Mouse (Mus musculus): ENCODE data around the gene Noxo1. TPM values are rescaled to one million over a fixed set of nuclear protein-coding genes. Genes with fewer than 3 reads are reported as not detected.

The Noxo1 gene
- polyA plus RNA-seq, 1 experiment: 10.8 TPM

- no peaks in the 10 kb centered on the region for H3K27me3 ChIP-seq (ENCODE audit: control insufficient read depth, insufficient read depth, low read length)
- peaks cover 16% of the 10 kb centered on the region for H3K4me1 ChIP-seq (replicated peaks; ENCODE audit: control insufficient read depth, insufficient read depth, low read length)
- no peak for TF ChIP-seq CTCF (IDR thresholded peaks at IDR 0.05; ENCODE audit: borderline replicate concordance, control insufficient read depth, extremely low read depth, insufficient read depth, low read length, poor library complexity)
- TF ChIP-seq POLR2A (IDR thresholded peaks at IDR 0.05; ENCODE audit: control insufficient read depth, extremely low read depth, insufficient read depth, low read length, poor library complexity): no peak
- H3K27ac ChIP-seq (ENCODE audit: control insufficient read depth, insufficient read depth, low read length): no peak overlapping the region
- WGBS: 80% methylated on average over 13 of the region's 13 CpGs
- no peak overlapping the region for H3K4me3 ChIP-seq (ENCODE audit: control insufficient read depth, insufficient read depth, low read length)
- DNase-seq: no peak
- peaks cover 14% of the 10 kb centered on the region for H3K36me3 ChIP-seq (ENCODE audit: control insufficient read depth, insufficient read depth, low read length)
Measured at GRCm38 (mm10) chr17:24722220-24722924, 26.3 kb downstream of the Noxo1 start.

GRCm38 (mm10) chr17:24723122-24723880, 27.3 kb downstream of the Noxo1 start:
- Histone ChIP-seq H3K27me3 (ENCODE audit: control insufficient read depth, insufficient read depth, low read length) (no peaks in the 10 kb centered on the region), H3K27ac (ENCODE audit: control insufficient read depth, insufficient read depth, low read length) (no peak overlapping the region), H3K4me3 (ENCODE audit: control insufficient read depth, insufficient read depth, low read length) (peak overlapping the region; percentile 73), H3K4me1 (replicated peaks; ENCODE audit: control insufficient read depth, insufficient read depth, low read length) (peaks cover 16% of the 10 kb centered on the region), H3K36me3 (ENCODE audit: control insufficient read depth, insufficient read depth, low read length) (peaks cover 14% of the 10 kb centered on the region)
- TF ChIP-seq POLR2A (IDR thresholded peaks at IDR 0.05; ENCODE audit: control insufficient read depth, extremely low read depth, insufficient read depth, low read length, poor library complexity) (no peak), CTCF (IDR thresholded peaks at IDR 0.05; ENCODE audit: borderline replicate concordance, control insufficient read depth, extremely low read depth, insufficient read depth, low read length, poor library complexity) (no peak)
- no peak for DNase-seq
- WGBS: 3% methylated on average over 12 of the region's 12 CpGs

DNA sequence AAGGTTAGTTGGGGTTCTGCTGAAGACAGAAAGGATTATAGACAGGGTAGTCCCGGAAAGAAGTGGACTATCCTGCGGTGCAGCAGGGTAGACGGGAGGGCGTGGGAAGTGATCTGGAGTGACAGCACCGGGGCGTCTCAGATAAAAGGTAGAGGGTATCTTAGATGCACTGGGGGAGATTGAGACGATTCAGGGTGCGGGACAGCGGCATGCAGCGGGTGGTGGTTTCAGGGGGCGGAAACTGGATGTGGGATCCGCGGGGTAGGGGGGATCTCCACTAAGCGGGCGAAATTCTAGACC, 27.8 kb downstream of the Noxo1 start:
- Histone ChIP-seq H3K4me1 (replicated peaks; ENCODE audit: control insufficient read depth, insufficient read depth, low read length) (peaks cover 16% of the 10 kb centered on the region), H3K4me3 (ENCODE audit: control insufficient read depth, insufficient read depth, low read length) (peak overlapping the region; percentile 73), H3K27me3 (ENCODE audit: control insufficient read depth, insufficient read depth, low read length) (no peaks in the 10 kb centered on the region), H3K36me3 (ENCODE audit: control insufficient read depth, insufficient read depth, low read length) (peaks cover 14% of the 10 kb centered on the region), H3K27ac (ENCODE audit: control insufficient read depth, insufficient read depth, low read length) (no peak overlapping the region)
- WGBS: under 1% methylated on average over 15 of the region's 15 CpGs
- no peak for DNase-seq
- TF ChIP-seq POLR2A (IDR thresholded peaks at IDR 0.05; ENCODE audit: control insufficient read depth, extremely low read depth, insufficient read depth, low read length, poor library complexity) (no peak), CTCF (IDR thresholded peaks at IDR 0.05; ENCODE audit: borderline replicate concordance, control insufficient read depth, extremely low read depth, insufficient read depth, low read length, poor library complexity) (no peak)

GRCm38 (mm10) chr17:24724184-24724583, 28.1 kb downstream of the Noxo1 start, which contains the start of gene Ndufb10:
TSS of gene Ndufb10 (minus strand) at chr17:24724478.
- DNase-seq: peak; percentile 95
- TF ChIP-seq CTCF (IDR thresholded peaks at IDR 0.05; ENCODE audit: borderline replicate concordance, control insufficient read depth, extremely low read depth, insufficient read depth, low read length, poor library complexity) (peak; percentile 97), POLR2A (IDR thresholded peaks at IDR 0.05; ENCODE audit: control insufficient read depth, extremely low read depth, insufficient read depth, low read length, poor library complexity) (peak; percentile 81)
- Histone ChIP-seq H3K4me1 (replicated peaks; ENCODE audit: control insufficient read depth, insufficient read depth, low read length) (peaks cover 15% of the 10 kb centered on the region), H3K4me3 (ENCODE audit: control insufficient read depth, insufficient read depth, low read length) (peak within 1 kb of the TSS; percentile 73), H3K27me3 (ENCODE audit: control insufficient read depth, insufficient read depth, low read length) (no peaks in the 10 kb centered on the region), H3K27ac (ENCODE audit: control insufficient read depth, insufficient read depth, low read length) (no peak within 1 kb of the TSS), H3K36me3 (ENCODE audit: control insufficient read depth, insufficient read depth, low read length) (peaks cover 14% of the 10 kb centered on the region)
- whole genome bisulfite sequencing: under 1% methylated on average over 30 of the region's 30 CpGs

- DNase-seq: no peak
- TF ChIP-seq POLR2A (IDR thresholded peaks at IDR 0.05; ENCODE audit: control insufficient read depth, extremely low read depth, insufficient read depth, low read length, poor library complexity) (no peak), CTCF (IDR thresholded peaks at IDR 0.05; ENCODE audit: borderline replicate concordance, control insufficient read depth, extremely low read depth, insufficient read depth, low read length, poor library complexity) (no peak)
- Histone ChIP-seq H3K36me3 (ENCODE audit: control insufficient read depth, insufficient read depth, low read length) (peaks cover 14% of the 10 kb centered on the region), H3K4me1 (replicated peaks; ENCODE audit: control insufficient read depth, insufficient read depth, low read length) (peaks cover 11% of the 10 kb centered on the region), H3K27ac (ENCODE audit: control insufficient read depth, insufficient read depth, low read length) (no peak overlapping the region), H3K27me3 (ENCODE audit: control insufficient read depth, insufficient read depth, low read length) (no peaks in the 10 kb centered on the region), H3K4me3 (ENCODE audit: control insufficient read depth, insufficient read depth, low read length) (no peak overlapping the region)
- WGBS: 82% methylated on average over 3 of the region's 3 CpGs
Measured at GRCm38 (mm10) chr17:24725637-24726390, 29.8 kb downstream of the Noxo1 start.

- 93% methylated on average over 2 of the region's 2 CpGs for WGBS
- H3K27me3 ChIP-seq (ENCODE audit: control insufficient read depth, insufficient read depth, low read length): no peaks in the 10 kb centered on the region
- TF ChIP-seq CTCF (IDR thresholded peaks at IDR 0.05; ENCODE audit: borderline replicate concordance, control insufficient read depth, extremely low read depth, insufficient read depth, low read length, poor library complexity): no peak
- TF ChIP-seq POLR2A (IDR thresholded peaks at IDR 0.05; ENCODE audit: control insufficient read depth, extremely low read depth, insufficient read depth, low read length, poor library complexity): no peak
- peaks cover 6% of the 10 kb centered on the region for H3K4me1 ChIP-seq (replicated peaks; ENCODE audit: control insufficient read depth, insufficient read depth, low read length)
- H3K36me3 ChIP-seq (ENCODE audit: control insufficient read depth, insufficient read depth, low read length): no peaks in the 10 kb centered on the region; the same call in 1 of the 2 replicates
- no peak within 1 kb of the TSS for H3K27ac ChIP-seq (ENCODE audit: control insufficient read depth, insufficient read depth, low read length)
- H3K4me3 ChIP-seq (ENCODE audit: control insufficient read depth, insufficient read depth, low read length): no peak within 1 kb of the TSS
- no peak for DNase-seq
Measured at GRCm38 (mm10) chr17:24727618-24728017, 31.6 kb downstream of the Noxo1 start, which contains the start of gene Rpl3l. TSS of gene Rpl3l (plus strand) at chr17:24727820.
